Mouse (Mus musculus): ENCODE data around the gene Ppp1r3e. TPM values are rescaled to one million over a fixed set of nuclear protein-coding genes. Genes with fewer than 3 reads are reported as not detected.

The Ppp1r3e gene
- polyA plus RNA-seq, 1 experiment from 2014 or later: 4.5 TPM

DNA sequence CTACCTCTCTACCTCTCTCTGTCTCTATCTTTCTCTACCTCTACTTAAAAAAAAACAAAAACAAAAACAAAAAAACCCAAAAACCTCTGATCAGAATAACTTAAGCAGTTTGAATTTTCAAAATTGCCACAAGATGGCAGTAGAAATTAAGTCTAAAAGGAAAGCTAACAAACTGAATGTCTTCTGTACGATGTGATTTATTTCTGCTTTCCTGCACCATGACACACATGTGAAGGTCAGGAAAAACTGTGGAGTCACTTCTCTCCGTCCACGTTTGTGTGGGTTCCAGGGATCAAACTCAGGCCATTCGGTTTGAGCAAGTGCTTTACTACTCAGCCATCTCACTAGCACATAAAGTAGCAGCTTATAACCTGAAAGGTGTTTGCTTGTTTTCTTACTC, 33.9 kb downstream of the Ppp1r3e start:
- WGBS: under 1% methylated on average over 4 of the region's 4 CpGs
- no peak overlapping the region for H3K4me3 ChIP-seq (ENCODE audit: low read length)
- no peak overlapping the region for H3K27ac ChIP-seq (ENCODE audit: low read depth, low read length)
- no peaks in the 10 kb centered on the region for H3K9me3 ChIP-seq (ENCODE audit: control insufficient read depth, low read length)
- H3K27me3 ChIP-seq (ENCODE audit: control insufficient read depth, insufficient read depth, low read length): no peaks in the 10 kb centered on the region; the same call in 1 of the 2 replicates
- no peak for ATAC-seq (ENCODE audit: low FRiP score, low TSS enrichment)
- H3K4me2 ChIP-seq (replicated peaks; ENCODE audit: low read depth, low read length): no peak overlapping the region
- H3K9ac ChIP-seq (ENCODE audit: low read depth, low read length): no peak overlapping the region
- H3K4me1 ChIP-seq (ENCODE audit: control insufficient read depth, insufficient read depth, low read length): no peaks in the 10 kb centered on the region
- H3K36me3 ChIP-seq (ENCODE audit: control insufficient read depth, insufficient read depth, low read length): no peaks in the 10 kb centered on the region

DNA sequence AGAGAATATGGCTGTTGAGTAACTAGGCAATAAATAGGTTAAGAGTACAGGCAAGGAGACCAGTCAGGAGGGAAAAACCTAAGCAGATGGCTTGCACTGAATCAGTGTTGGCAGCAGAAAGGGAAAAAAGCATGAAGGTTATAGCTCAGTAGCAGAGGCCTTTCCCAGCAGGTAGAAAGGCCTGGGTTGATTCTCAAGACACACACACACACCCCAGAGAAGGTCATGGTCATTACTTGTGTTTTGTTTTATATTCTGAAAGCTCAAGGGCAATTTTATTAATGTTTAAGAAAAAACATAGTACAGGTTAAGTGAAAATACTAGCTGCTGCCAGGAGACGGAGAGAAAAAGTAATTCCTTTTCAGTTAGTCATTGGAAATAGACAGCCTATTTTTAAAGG, 53.6 kb downstream of the Ppp1r3e start:
- no peak overlapping the region for H3K9ac ChIP-seq (ENCODE audit: low read depth, low read length)
- no peak overlapping the region for H3K27ac ChIP-seq (ENCODE audit: low read depth, low read length)
- no peak overlapping the region for H3K4me3 ChIP-seq (ENCODE audit: low read length)
- no peaks in the 10 kb centered on the region for H3K9me3 ChIP-seq (ENCODE audit: control insufficient read depth, low read length)
- no peaks in the 10 kb centered on the region for H3K27me3 ChIP-seq (ENCODE audit: control insufficient read depth, insufficient read depth, low read length)
- 76% methylated on average over 1 of the region's 1 CpGs for WGBS
- H3K36me3 ChIP-seq (ENCODE audit: control insufficient read depth, insufficient read depth, low read length): no peaks in the 10 kb centered on the region
- no peak overlapping the region for H3K4me2 ChIP-seq (replicated peaks; ENCODE audit: low read depth, low read length)
- H3K4me1 ChIP-seq (ENCODE audit: control insufficient read depth, insufficient read depth, low read length): no peaks in the 10 kb centered on the region; the same call in 1 of the 2 replicates
- no peak for ATAC-seq (ENCODE audit: low FRiP score, low TSS enrichment)

Other genes starting within 250 kb of the Ppp1r3e start
- gene Gm17606, start 236.6 kb downstream of the Ppp1r3e start, polyA plus RNA-seq (2014; fragmentation: Nextera tagmentation; extraction: Ambion mirVana): not detected in 2 replicates
- 5.0 and 5.7 TPM in 2 replicates for gene Cdh24, start 236.2 kb downstream of the Ppp1r3e start, polyA plus RNA-seq (2014; fragmentation: Nextera tagmentation; extraction: Ambion mirVana)
- gene 1700123O20Rik, start 191.3 kb downstream of the Ppp1r3e start, polyA plus RNA-seq (2014; fragmentation: Nextera tagmentation; extraction: Ambion mirVana): 89.8 and 110 TPM in 2 replicates
- 161 and 169 TPM in 2 replicates for gene Acin1, start 190.6 kb downstream of the Ppp1r3e start, polyA plus RNA-seq (2014; fragmentation: Nextera tagmentation; extraction: Ambion mirVana)
- 0.08 and 0.16 TPM in 2 replicates for gene Gm29776, start 178.7 kb downstream of the Ppp1r3e start, polyA plus RNA-seq (2014; fragmentation: Nextera tagmentation; extraction: Ambion mirVana)
- not detected in 2 replicates for gene Cebpe, start 165.4 kb downstream of the Ppp1r3e start, polyA plus RNA-seq (2014; fragmentation: Nextera tagmentation; extraction: Ambion mirVana)
- 5.8 and 12.1 TPM in 2 replicates for gene Slc7a8, start 95.6 kb downstream of the Ppp1r3e start, polyA plus RNA-seq (2014; fragmentation: Nextera tagmentation; extraction: Ambion mirVana)
- not detected in 2 replicates for gene Rnf212b, start 63.4 kb downstream of the Ppp1r3e start, polyA plus RNA-seq (2014; fragmentation: Nextera tagmentation; extraction: Ambion mirVana)
- gene Homez, start 6.6 kb downstream of the Ppp1r3e start, polyA plus RNA-seq (2014; fragmentation: Nextera tagmentation; extraction: Ambion mirVana): 10.3 and 19.1 TPM in 2 replicates
- gene Bcl2l2, start 5.8 kb upstream of the Ppp1r3e start, polyA plus RNA-seq (2014; fragmentation: Nextera tagmentation; extraction: Ambion mirVana): 5.3 and 6.1 TPM in 2 replicates
- 0.44 TPM in 1 of 2 replicates, not detected in the other for gene Gm20521, start 5.9 kb upstream of the Ppp1r3e start, polyA plus RNA-seq (2014; fragmentation: Nextera tagmentation; extraction: Ambion mirVana)
- gene Pabpn1, start 14.9 kb upstream of the Ppp1r3e start, polyA plus RNA-seq (2014; fragmentation: Nextera tagmentation; extraction: Ambion mirVana): 178 and 227 TPM in 2 replicates
- 41.0 and 58.9 TPM in 2 replicates for gene Slc22a17, start 35.6 kb upstream of the Ppp1r3e start, polyA plus RNA-seq (2014; fragmentation: Nextera tagmentation; extraction: Ambion mirVana)
- gene Efs, start 48.6 kb upstream of the Ppp1r3e start, polyA plus RNA-seq (2014; fragmentation: Nextera tagmentation; extraction: Ambion mirVana): 26.2 and 33.8 TPM in 2 replicates
- gene Il25, start 55.1 kb upstream of the Ppp1r3e start, polyA plus RNA-seq (2014; fragmentation: Nextera tagmentation; extraction: Ambion mirVana): 0.24 TPM in 1 of 2 replicates, not detected in the other
- gene Cmtm5, start 58.7 kb upstream of the Ppp1r3e start, polyA plus RNA-seq (2014; fragmentation: Nextera tagmentation; extraction: Ambion mirVana): 0.89 and 3.3 TPM in 2 replicates
- 0.30 and 0.54 TPM in 2 replicates for gene Myh6, start 89.4 kb upstream of the Ppp1r3e start, polyA plus RNA-seq (2014; fragmentation: Nextera tagmentation; extraction: Ambion mirVana)
- not detected in 2 replicates for gene Gm17428, start 99.4 kb upstream of the Ppp1r3e start, polyA plus RNA-seq (2014; fragmentation: Nextera tagmentation; extraction: Ambion mirVana)
- 0.11 and 2.0 TPM in 2 replicates for gene Myh7, start 117.1 kb upstream of the Ppp1r3e start, polyA plus RNA-seq (2014; fragmentation: Nextera tagmentation; extraction: Ambion mirVana)
- gene Ngdn, start 137.9 kb upstream of the Ppp1r3e start, polyA plus RNA-seq (2014; fragmentation: Nextera tagmentation; extraction: Ambion mirVana): 80.8 and 109 TPM in 2 replicates
- gene Zfhx2, start 214.8 kb upstream of the Ppp1r3e start, polyA plus RNA-seq (2014; fragmentation: Nextera tagmentation; extraction: Ambion mirVana): 5.8 and 6.4 TPM in 2 replicates
- gene Thtpa, start 217.2 kb upstream of the Ppp1r3e start, polyA plus RNA-seq (2014; fragmentation: Nextera tagmentation; extraction: Ambion mirVana): 14.5 and 21.8 TPM in 2 replicates
- 11.4 and 17.8 TPM in 2 replicates for gene Ap1g2, start 229.0 kb upstream of the Ppp1r3e start, polyA plus RNA-seq (2014; fragmentation: Nextera tagmentation; extraction: Ambion mirVana)
- 0.43 and 0.55 TPM in 2 replicates for gene Jph4, start 239.4 kb upstream of the Ppp1r3e start, polyA plus RNA-seq (2014; fragmentation: Nextera tagmentation; extraction: Ambion mirVana)